Mouse (Mus musculus): Measurements from ENCODE around the gene Thrap3. TPM values are rescaled to one million over a fixed set of nuclear protein-coding genes. Genes with fewer than 3 reads are reported as not detected.

The Thrap3 gene
- total RNA-seq (2014; fragmentation: Nextera tagmentation) (215 and 267 TPM in 2 replicates), total RNA-seq (2017) (304 and 361 TPM in 2 replicates)

DNA sequence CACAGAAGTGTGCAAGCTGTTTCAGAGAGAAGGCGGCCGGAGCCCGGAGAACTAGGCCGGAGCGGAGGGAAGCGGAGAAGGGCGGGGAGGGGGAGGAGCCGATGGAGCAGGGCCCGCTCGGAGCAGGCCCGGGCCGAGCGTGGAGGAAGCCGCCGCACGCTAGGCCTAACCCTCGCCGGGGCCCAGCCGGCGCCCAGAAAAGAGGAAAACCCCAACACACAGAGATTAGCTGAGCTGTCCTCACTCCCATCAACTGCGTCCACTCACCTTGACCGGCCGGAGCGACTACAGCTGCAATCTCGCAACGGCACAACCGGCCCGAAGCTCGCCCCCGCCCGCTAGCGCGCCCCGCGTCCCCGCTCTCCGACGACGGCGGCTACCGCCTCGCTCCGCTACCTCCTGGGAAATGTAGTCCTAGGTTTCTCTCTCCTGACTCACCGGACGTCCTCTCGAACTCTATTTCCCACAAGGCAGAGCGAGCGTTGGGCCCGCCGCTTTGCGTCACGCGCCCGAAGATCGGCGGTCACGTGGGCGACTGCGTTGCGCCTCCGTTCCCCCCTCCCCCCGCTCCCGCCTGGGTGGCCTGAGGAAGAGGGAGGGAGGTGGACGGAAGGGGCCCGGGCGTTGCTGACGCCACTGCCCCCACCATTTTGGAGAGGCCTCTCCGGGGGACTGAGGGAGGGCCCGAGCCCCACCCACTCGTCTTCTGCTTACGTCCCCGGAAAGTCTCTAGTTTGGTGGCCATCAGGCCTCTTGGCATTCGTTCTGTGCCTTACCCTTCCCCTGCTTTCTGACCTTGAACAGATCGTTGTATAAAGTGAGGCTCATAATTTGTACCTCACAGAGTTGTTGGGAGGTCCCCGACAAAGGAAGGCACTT lies at the start of gene Thrap3:
Thrap3 (minus strand) TSS at position 458 of the 879 bp plus-strand sequence.
- peak; percentile 90 for ATAC-seq (replicated peaks; ENCODE audit: poor library complexity, severe bottlenecking)

DNA sequence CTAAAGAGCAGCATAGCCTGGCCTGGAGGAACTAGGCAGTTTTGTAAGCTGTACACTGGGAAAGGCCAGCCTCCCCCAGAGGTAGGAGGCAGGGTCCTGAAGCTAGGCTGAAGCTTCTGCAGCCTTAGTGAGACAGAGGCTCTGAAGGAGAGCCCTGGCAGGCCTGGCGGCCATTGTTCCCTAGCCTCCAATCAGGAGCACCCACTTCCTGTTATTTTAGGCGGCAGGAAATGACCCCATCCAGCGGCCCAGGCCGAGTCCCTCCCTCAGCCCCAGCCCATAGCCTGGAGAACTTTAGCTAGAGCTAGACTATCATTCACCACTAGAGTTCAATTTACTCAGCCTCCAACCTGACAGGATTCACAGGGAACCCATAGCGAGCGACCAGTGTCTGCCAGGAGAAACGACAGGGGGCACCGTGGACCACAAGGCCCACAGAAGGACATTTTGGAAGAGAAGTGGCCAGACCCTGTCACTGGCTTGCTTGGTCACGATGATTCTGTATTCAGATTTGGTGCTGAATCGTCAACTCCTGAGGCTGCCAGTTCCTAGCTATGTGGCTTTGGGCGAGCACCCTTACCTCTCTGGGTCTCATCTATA lies 49.2 kb upstream of the Thrap3 start:
- ATAC-seq (replicated peaks; ENCODE audit: poor library complexity, severe bottlenecking) = peak; percentile 51

- no peak for ATAC-seq (replicated peaks; ENCODE audit: poor library complexity, severe bottlenecking)
These were observed 48.1 kb upstream of the Thrap3 start for GRCm38 (mm10) chr4:126250659-126251058.

GRCm38 (mm10) chr4:126248261-126248868 lies 45.8 kb upstream of the Thrap3 start:
- no peak for ATAC-seq (replicated peaks; ENCODE audit: poor library complexity, severe bottlenecking)

DNA sequence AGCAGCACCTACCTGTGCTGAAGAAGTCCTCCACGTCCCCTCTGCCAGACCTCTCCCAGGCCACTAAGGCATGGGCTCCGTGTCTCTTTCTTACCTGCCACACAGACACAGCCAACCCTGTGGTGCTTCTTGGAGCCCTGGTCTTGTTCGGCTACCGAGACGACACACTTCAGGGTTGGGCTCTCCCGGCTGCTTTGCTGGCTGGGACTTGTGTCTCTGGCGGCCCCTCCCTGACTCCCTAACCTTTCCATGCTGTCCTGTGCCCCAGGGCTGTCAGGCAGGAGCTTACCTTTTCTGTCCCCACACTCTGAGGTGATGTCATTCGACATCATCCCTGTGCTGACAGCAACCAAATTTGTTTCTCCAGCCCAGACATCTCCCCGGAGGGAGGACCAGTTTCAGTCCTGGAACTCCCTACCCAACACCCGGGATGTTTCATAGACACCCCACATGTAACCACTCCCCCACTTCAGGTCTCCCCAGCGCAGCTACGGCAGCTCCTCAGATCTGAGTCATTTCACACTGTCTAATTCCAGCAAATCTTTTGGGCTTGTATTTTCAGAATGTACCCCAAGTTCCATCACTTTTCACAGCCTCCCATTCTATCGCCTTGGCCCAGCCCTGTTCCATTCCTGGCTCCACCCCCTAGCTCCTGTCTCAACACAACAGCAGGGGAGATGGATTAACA lies 43.8 kb upstream of the Thrap3 start:
- ATAC-seq (replicated peaks; ENCODE audit: poor library complexity, severe bottlenecking) = no peak

DNA sequence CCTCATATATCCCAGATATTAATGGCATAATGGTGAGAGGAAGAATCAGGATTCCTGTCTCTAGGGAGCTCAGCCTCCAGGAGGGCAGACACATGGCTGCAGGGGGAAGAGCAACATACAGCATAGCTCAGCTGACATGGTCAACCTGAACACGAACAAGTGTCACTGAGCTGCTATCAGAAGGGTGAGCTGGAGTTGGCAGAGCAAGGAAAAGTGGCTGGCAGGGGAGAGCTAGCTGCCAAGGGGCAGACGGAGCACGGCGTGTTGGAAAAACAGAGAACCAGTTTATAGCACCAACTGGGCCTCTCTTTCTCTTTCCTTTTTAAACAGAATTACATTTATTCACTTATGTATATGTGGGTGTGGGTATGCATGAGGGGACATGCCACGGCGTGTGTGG lies 40.0 kb upstream of the Thrap3 start:
- no peak for ATAC-seq (replicated peaks; ENCODE audit: poor library complexity, severe bottlenecking)

DNA sequence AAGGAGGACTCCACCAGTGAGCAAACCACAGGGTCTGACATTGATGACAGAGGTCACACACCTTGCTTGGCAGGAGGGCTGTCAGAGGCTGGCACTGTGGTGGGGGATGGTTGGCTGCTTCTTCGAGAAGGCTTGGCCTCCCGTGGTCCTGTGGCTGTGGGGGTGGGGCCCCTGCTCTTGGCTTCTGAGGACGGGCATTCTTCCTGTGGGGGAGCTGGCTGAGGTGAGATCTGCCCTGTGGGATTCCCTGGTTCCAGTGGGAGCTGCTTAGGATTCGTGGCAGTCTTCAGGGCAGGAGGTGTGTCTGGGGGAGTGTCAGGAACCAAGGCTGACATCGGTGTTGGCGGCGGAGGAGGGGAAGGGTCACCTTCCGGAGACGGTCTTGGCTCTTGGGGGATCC lies 39.4 kb upstream of the Thrap3 start:
- ATAC-seq (replicated peaks; ENCODE audit: poor library complexity, severe bottlenecking) = no peak

DNA sequence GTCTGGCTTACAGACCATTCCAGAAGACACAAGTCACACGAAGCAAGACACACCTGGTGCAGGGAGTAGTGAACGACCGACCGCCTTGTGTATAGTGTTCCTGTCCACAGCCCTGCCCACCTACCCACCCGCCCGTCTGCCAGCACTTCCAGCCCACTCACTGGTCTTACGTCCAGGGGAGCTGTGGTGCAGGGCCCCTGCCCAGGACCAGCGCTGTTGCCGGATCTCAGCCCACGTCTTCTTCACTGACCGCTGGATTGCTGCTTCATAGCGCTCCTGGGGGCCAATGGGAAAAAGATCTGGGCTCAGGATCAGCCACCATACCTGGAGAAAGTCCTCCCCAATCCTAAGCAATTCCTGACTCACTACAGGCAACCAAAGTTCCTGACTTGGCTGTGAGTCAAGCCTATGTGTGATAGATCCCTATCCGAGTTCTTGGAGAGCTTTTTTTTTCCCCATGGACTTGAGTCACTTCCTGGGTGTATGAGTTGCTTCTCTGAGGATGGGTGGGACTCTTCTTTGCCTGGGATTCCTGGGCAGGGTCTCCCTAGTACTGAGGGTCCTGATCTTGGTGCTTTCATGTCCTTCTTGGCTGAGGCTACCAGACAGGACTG lies 37.4 kb upstream of the Thrap3 start:
- no peak for ATAC-seq (replicated peaks; ENCODE audit: poor library complexity, severe bottlenecking)

GRCm38 (mm10) chr4:126237721-126238242 lies 35.2 kb upstream of the Thrap3 start:
- ATAC-seq (replicated peaks; ENCODE audit: poor library complexity, severe bottlenecking) = no peak

DNA sequence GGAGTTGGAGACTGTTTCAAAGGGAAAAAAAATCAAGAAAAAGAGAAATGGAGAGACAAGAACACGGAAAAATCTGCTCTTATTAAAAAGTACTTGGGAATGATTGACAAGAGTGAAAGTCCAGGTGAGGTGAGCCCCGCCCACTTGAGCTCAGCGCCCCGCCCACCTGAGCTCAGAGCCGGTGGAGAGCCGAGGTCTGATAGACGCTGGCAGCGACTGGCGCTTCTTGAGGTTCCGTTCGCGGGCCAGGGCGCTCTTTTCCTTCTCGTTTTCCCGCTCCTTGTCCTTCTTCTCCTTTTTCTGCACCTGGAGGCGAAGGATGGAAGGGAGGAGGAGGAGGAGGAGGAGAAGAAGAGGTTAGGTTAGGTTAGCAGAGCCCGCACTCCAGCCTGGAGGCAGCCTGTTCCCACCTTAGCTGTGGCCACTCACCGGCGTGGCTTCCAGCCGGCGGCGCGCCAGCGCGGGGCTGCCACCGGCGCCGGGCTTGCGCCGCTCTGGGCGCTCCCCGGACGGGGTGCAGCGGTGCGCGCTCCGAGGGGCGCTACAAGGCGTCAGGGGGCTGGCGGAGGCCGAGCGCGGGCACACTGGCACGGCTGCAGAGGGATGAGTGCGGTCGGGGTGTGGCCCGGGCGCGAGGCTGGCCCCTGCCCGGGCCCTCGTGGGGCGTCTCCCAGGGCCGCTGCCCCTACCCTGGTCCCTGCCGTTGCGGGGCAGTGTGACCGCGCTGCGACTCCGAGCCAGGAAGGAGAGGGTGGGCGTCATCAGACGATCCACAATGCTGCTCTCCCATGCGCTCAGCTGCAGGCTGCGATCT lies 34.1 kb upstream of the Thrap3 start:
- ATAC-seq (replicated peaks; ENCODE audit: poor library complexity, severe bottlenecking) = no peak

DNA sequence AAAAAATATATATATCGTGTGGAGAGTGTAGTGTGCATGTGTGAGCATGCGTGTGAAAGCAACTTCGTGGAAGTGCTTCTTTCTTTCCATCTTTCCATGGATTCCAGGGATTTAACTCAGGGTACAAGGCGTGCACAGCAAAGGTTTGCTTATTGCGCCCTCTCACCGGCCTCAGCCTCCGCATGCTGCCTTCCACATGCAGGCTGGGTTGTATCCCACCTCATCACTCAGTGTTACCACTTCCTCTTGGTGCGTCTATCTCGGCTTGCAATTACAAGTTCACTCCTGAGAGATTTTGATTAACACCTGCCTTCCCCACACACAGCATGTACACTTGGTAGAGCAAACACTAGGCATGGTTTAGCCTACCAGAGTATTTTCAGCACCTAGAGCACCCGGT lies 32.6 kb upstream of the Thrap3 start:
- ATAC-seq (replicated peaks; ENCODE audit: poor library complexity, severe bottlenecking) = no peak

DNA sequence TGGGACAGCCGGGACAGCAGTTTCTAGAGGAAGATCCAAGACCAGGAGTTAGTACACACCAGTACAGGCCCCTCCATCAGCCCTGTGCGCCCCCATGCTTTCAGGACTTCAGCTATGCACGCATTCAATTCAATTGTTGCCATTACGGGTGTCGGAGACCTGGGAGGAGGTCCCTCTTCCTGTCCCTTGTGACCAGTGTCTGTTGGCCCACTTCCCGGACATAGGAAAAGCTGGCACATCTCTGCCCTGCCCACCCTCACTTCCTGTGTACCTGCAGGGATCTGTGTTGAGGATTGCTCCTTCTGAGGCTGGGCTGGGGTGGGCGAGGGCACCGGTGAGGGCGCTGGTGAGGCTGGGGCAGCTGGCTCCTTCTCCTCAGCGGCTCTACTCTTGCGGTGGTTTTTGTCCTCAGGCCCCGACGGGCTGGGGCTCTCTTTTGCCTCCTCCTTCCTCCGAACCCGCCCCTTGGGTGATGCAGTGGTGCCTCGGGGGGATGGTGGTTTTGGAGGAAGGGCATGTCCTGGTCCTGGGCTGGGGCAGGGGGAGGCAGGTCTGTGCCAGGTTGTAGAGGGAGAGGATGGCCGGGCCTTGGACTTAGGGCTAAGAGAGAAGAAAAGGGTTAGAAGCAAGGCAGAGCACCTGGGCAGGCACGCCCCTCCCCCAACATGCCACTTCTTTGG lies 32.1 kb upstream of the Thrap3 start:
- ATAC-seq (replicated peaks; ENCODE audit: poor library complexity, severe bottlenecking) = no peak

DNA sequence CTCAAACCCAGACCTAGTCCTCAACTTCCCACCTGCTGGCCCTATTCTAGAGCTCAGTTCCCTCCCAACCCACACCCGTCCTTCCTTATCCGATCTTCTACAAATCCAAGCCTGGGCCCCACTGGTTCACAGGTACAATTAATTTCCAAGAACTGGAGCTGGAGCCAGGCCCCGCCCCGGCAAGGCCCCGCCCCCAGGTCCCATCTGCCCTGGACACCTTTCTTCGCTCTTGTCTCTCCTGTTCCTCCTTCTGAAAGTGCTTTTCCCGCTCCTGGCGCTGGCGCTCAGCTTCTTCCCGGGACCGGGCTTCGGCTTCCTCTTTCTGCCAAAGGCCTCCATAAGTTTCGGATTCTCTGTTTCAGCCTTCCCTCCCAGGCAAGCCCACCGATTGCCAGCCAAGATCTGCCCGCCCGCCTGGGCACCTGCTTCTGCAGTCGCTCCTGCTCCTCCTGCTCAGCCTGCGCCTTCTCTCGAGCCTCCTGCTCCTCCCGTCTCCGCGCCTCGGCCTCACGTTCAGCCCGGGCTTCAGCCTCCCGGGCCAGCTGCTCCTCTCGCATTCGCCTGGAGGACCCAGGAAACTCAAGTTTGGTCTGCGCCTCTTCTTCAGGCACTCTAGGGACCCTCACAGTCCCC lies 31.2 kb upstream of the Thrap3 start:
- ATAC-seq (replicated peaks; ENCODE audit: poor library complexity, severe bottlenecking) = no peak

GRCm38 (mm10) chr4:126229900-126230299 lies 27.3 kb upstream of the Thrap3 start:
- ATAC-seq (replicated peaks; ENCODE audit: poor library complexity, severe bottlenecking) = no peak

GRCm38 (mm10) chr4:126228144-126228543 lies 25.6 kb upstream of the Thrap3 start:
- no peak for ATAC-seq (replicated peaks; ENCODE audit: poor library complexity, severe bottlenecking)

- peak; percentile 95 for ATAC-seq (replicated peaks; ENCODE audit: poor library complexity, severe bottlenecking)
These were observed 24.7 kb upstream of the Thrap3 start for GRCm38 (mm10) chr4:126227077-126227761.

DNA sequence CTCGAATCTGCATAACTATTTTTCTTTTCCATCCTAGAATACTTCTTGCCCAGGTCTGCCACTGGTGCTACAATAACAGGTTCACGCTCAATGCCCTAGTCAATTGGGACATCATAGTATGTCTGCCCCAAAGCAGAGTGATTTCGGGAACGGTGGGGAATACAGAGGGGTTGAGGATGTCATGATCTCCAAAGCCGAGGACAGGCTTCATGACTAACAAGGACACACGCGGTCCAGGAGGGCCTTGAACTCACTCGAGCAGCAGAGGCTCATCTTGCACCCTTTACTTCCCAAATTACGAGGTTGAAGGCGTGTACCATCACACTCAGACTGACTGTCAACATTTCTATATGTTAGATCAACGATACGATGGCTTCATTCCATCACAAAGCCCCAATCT lies 24.1 kb upstream of the Thrap3 start:
- peak; percentile 15; the same call in 1 of the 2 replicates for ATAC-seq (replicated peaks; ENCODE audit: poor library complexity, severe bottlenecking)

DNA sequence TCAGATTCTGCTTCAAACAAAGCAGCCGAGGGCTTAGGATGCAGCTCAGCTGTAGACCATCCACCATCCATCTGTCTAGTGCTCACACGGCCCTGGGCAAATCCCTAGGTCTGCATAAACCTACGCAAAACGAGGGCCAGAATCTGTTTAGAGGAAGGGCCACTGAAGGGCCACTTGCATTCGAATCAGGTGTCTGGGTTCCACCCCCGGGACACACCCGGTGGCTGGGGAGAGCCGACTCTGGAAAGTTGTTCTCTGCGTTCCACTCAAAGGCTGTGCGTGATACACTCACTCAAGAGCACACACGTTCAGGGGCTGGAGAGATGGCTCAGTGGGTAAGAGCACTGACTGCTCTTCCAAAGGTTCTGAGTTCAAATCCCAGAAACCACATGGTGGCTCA lies 20.1 kb upstream of the Thrap3 start:
- no peak for ATAC-seq (replicated peaks; ENCODE audit: poor library complexity, severe bottlenecking)
